Mouse (Mus musculus) lung, postnatal 10 days (tissue): ENCODE data around the gene Rad51b.

Experiments used
- DNase-seq: peaks from one replicate; pipeline ENCODE4 v3.0.0; 2021

The Rad51b gene

GRCm38 (mm10) chr12:79745845-79746510, 448.9 kb downstream of the Rad51b start:
- no peak for DNase-seq

GRCm38 (mm10) chr12:79747541-79747940, 450.5 kb downstream of the Rad51b start:
- DNase-seq = no peak

GRCm38 (mm10) chr12:79748862-79749261, 451.8 kb downstream of the Rad51b start:
- peak; percentile 39 for DNase-seq

- DNase-seq = peak; percentile 73
Measured at GRCm38 (mm10) chr12:79750253-79751125, 453.4 kb downstream of the Rad51b start.

GRCm38 (mm10) chr12:79751781-79752180, 454.7 kb downstream of the Rad51b start:
- peak; percentile 60 for DNase-seq

GRCm38 (mm10) chr12:79752189-79752588, 455.1 kb downstream of the Rad51b start:
- DNase-seq = no peak

- no peak for DNase-seq
Measured at GRCm38 (mm10) chr12:79755617-79756016, 458.5 kb downstream of the Rad51b start.

GRCm38 (mm10) chr12:79756352-79756751, 459.3 kb downstream of the Rad51b start:
- DNase-seq = no peak

- DNase-seq = no peak
Measured at GRCm38 (mm10) chr12:79757775-79758174, 460.7 kb downstream of the Rad51b start.

- DNase-seq = peak; percentile 35
Measured at GRCm38 (mm10) chr12:79759180-79759902, 462.3 kb downstream of the Rad51b start.

GRCm38 (mm10) chr12:79761217-79761616, 464.1 kb downstream of the Rad51b start:
- peak; percentile 39 for DNase-seq

- DNase-seq = no peak
Measured at GRCm38 (mm10) chr12:79762087-79762486, 465.0 kb downstream of the Rad51b start.

- no peak for DNase-seq
Measured at GRCm38 (mm10) chr12:79762570-79763275, 465.6 kb downstream of the Rad51b start.

- DNase-seq = peak; percentile 43
Measured at GRCm38 (mm10) chr12:79766116-79766515, 469.0 kb downstream of the Rad51b start.

- DNase-seq = no peak
Measured at GRCm38 (mm10) chr12:79768741-79769322, 471.8 kb downstream of the Rad51b start.

- no peak for DNase-seq
Measured at GRCm38 (mm10) chr12:79769763-79770162, 472.7 kb downstream of the Rad51b start.

- DNase-seq = no peak
Measured at GRCm38 (mm10) chr12:79771194-79771593, 474.1 kb downstream of the Rad51b start.

GRCm38 (mm10) chr12:79771741-79772140, 474.7 kb downstream of the Rad51b start:
- no peak for DNase-seq

- no peak for DNase-seq
Measured at GRCm38 (mm10) chr12:79773246-79773645, 476.2 kb downstream of the Rad51b start.

GRCm38 (mm10) chr12:79774571-79774970, 477.5 kb downstream of the Rad51b start:
- DNase-seq = no peak

GRCm38 (mm10) chr12:79776828-79777227, 479.7 kb downstream of the Rad51b start:
- DNase-seq = no peak

- no peak for DNase-seq
Measured at GRCm38 (mm10) chr12:79780745-79781144, 483.7 kb downstream of the Rad51b start.
